Mouse (Mus musculus) lung, adult 10 weeks (tissue): ENCODE data around the gene Cphx3. TPM values are rescaled to one million over a fixed set of nuclear protein-coding genes. Genes with fewer than 3 reads are reported as not detected.

Experiments
- polyA plus RNA-seq: library from polyadenylated mRNA; stranded (reverse); fragments of 350-450 nt; fragmentation: Illumina TruSeq; extraction: RNeasy Lipid Tissue Mini Kit (QIAGEN cat#74804); gene quantifications from one replicate; pipeline ENCODE4 v1.2.3, GENCODE M21; 2014; ENCODE audit warnings: low read depth, low replicate concordance; ENCODE audit not compliant: insufficient read depth

Gene Cphx3
- polyA plus RNA-seq, result not detected

GRCm38 (mm10) chr14:26081997-26082396 is at the start of gene Cphx3:
Gene Cphx3 (plus strand): TSS chr14:26082297.

DNA sequence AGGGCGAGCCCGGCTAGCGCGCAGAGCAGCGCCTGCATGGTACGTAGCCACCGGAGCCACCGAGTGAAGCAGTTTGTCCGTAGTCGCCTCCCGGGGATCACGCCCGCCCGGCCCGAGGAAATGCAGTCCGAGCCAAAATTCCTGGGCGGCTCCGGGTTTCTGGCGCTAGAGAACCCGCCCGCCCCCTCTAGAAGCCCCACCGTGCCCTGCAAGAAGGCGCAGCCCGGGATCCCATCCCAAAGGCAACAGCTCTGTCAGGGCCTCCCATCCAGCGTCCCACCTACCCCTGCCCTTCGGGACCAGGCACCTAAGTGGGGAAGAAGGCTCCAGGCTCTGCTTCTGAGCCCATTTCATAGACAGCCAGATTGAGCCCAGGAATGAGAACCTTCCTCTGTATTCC is 39.5 kb upstream of the Cphx3 start, which contains the start of gene Gm9780:
Gene Gm9780 (minus strand): TSS at position 101 of the 400 bp plus-strand sequence.

DNA sequence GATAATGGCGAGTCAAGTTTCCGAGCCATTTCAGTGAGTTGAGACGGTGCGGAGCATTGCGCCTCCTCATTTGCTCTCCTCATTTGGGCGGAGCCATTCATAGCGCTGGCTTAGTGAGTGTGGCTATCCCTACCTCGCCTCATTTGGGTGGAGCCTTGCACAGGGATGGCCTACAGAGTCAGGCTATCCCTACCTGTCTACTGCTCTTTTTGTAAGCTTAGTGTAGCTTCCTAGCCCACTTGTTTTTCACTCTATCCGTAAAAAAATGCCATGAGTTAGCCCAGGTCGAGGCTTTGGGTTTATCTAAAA is 14.8 kb upstream of the Cphx3 start, which contains the start of gene Tmem254c:
Gene Tmem254c (minus strand): TSS at position 31 of the 309 bp plus-strand sequence.

GRCm38 (mm10) chr14:26081216-26081615 is 881 bp upstream of the Cphx3 start, which contains the start of gene Cphx2:
Gene Cphx2 (plus strand): TSS chr14:26081516.

DNA sequence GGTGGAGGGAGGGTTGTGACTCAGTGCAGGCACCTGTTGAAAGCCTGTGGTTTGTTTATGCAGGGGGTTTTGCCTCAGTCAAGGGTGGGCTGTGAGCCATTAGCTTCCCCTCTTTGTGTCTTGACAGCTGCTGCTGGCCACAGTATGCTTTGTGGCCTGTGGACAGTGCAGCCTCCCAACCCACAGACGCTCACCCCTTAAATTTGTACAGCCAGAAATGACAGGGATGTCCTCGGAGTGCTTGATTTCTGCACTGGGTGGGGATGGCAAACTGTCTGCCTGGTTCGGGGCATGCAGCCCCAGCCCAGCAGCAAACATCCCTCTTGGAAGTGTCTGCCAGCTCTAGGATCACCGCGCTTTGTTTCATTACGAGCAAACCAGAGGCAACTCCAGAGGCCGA is 36.1 kb downstream of the Cphx3 start, which contains the start of gene Duxbl2:
Gene Duxbl2 (plus strand): TSS at position 200 of the 400 bp plus-strand sequence.

GRCm38 (mm10) chr14:26182380-26182779 is 100.3 kb downstream of the Cphx3 start, which contains the start of gene Plac9b:
Gene Plac9b (minus strand): TSS chr14:26182480.

GRCm38 (mm10) chr14:26206926-26207247 is 124.8 kb downstream of the Cphx3 start, which contains the start of gene Tmem254b:
Gene Tmem254b (minus strand): TSS chr14:26207041.

DNA sequence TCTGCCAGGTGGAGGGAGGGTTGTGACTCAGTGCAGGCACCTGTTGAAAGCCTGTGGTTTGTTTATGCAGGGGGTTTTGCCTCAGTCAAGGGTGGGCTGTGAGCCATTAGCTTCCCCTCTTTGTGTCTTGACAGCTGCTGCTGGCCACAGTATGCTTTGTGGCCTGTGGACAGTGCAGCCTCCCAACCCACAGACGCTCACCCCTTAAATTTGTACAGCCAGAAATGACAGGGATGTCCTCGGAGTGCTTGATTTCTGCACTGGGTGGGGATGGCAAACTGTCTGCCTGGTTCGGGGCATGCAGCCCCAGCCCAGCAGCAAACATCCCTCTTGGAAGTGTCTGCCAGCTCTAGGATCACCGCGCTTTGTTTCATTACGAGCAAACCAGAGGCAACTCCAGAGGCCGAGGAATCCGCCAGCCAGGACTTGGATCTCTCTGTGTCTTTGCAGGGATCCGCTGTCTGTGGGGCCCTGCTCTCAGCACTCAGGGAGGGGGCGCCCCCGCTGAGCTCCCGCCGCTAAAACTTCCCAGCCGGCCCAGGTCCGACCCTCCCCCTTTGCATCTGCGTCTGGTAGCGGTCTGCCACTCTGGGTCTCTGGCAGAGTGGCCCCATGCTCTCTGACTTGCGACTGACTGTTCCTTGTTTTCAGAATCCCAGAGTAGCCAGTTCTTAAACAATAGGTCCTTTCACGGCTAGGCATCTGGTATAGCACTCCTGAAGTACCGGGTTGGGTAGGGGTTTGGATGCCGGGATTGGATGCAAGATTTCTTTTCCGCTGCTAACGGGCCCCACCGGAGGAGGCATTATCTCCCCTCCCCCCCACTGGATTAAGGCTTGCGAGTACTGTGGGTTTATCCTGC is 175.9 kb downstream of the Cphx3 start, which contains the start of gene Duxbl3:
Gene Duxbl3 (plus strand): TSS at position 207 of the 862 bp plus-strand sequence.

Other genes starting within 250 kb of the Cphx3 start
- 71.3 TPM for gene Anxa11, start 240.1 kb upstream of the Cphx3 start, polyA plus RNA-seq
- 81.1 TPM for gene Plac9a, start 179.2 kb upstream of the Cphx3 start, polyA plus RNA-seq
- gene Tmem254a, start 154.6 kb upstream of the Cphx3 start, polyA plus RNA-seq, result 7.5 TPM
- gene Cphx1, start 144.0 kb upstream of the Cphx3 start, polyA plus RNA-seq, result not detected
- not detected for gene Duxbl1, start 103.7 kb upstream of the Cphx3 start, polyA plus RNA-seq
- 456 TPM for gene Gm9780, start 39.6 kb upstream of the Cphx3 start, polyA plus RNA-seq
- gene Tmem254c, start 14.9 kb upstream of the Cphx3 start, polyA plus RNA-seq, result 45.6 TPM
- gene Cphx2, start 781 bp upstream of the Cphx3 start, polyA plus RNA-seq, result not detected
- gene Duxbl2, start 36.1 kb downstream of the Cphx3 start, polyA plus RNA-seq, result 0.59 TPM
- 401 TPM for gene Plac9b, start 100.2 kb downstream of the Cphx3 start, polyA plus RNA-seq
- 53.5 TPM for gene Tmem254b, start 124.7 kb downstream of the Cphx3 start, polyA plus RNA-seq
- gene Duxbl3, start 175.7 kb downstream of the Cphx3 start, polyA plus RNA-seq, result not detected